Mouse (Mus musculus) megakaryocyte, embryonic 14.5 days (primary cell): ENCODE data around the gene Ppfia4.

Experiments used
- FLI1 ChIP-seq: IDR thresholded peaks from 2 replicates; pipeline ENCODE4 v1.6.1; 2012; ENCODE audit warnings: low read length, inconsistent platforms, mixed read lengths
- GATA1 ChIP-seq: IDR thresholded peaks from 3 replicates; pipeline ENCODE4 v1.6.1; 2012; ENCODE audit warnings: mixed read lengths, low read length, inconsistent platforms, borderline replicate concordance

- no peak for TF ChIP-seq GATA1
- no peak for TF ChIP-seq FLI1
These were observed 29.1 kb upstream of the Ppfia4 start, which contains the start of gene Tmem183a for GRCm38 (mm10) chr1:134361857-134362212.
